18 mouse cellular contexts compared by ENCODE assay signal in the genomic region with DNA sequence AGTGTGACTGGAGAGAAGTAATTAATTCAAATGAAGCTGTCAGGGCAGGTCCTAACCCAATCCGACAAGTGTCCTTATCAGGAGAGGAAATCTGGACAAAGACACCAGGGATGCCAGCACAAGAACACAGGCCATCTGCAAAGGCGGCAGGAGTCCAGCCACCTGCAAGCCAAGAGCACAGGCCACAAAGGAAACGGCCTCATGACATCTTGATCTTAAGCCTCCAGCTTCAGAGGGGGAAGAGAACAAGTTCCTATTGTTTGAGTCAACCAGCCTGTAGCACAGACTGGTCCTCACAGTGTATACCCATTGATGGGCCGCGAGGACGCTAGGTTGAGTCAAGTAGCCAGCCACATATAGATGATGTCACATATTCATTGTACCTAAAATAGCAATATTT.
DNase-seq lines count a peak whose midpoint lies in the region; ATAC-seq and TF ChIP-seq lines count a peak whose summit lies in the region.
"Had no signal": no experiment of that assay in that cellular context is flagged by ENCODE, and none has a peak within 500 bp of the region (broad histone marks: within the 10 kb centered on the region; RNA-seq: fewer than 3 reads in every experiment).

No protein-coding gene starts in this region.

- 75% methylated on average over 6 of the region's 6 CpGs for WGBS in stomach, postnatal 0 days

- intact Hi-C loops in left cerebral cortex, postnatal 4 days (cut with DNase I) = no loop called here

- H3K4me2 ChIP-seq in stomach, postnatal 0 days (replicated peaks; ENCODE audit: low read depth) = no peak overlapping the region
- H3K4me2 ChIP-seq: forebrain, embryonic 12.5 days; kidney, embryonic 15.5 days; liver, embryonic 12.5 days; lung, embryonic 14.5 days had no signal

- H3K4me3 ChIP-seq in stomach, postnatal 0 days (ENCODE audit: low read depth, low read length) = no peak overlapping the region
- H3K4me3 ChIP-seq: forebrain, embryonic 12.5 days; kidney, embryonic 15.5 days; liver, embryonic 12.5 days had no signal

- no peak overlapping the region for H3K9ac ChIP-seq in stomach, postnatal 0 days (ENCODE audit: low read length)
- H3K9ac ChIP-seq: forebrain, embryonic 12.5 days; kidney, embryonic 15.5 days; liver, embryonic 12.5 days; lung, embryonic 14.5 days had no signal

- no peak overlapping the region for H3K27ac ChIP-seq in stomach, postnatal 0 days (replicated peaks)
- H3K27ac ChIP-seq: forebrain, embryonic 12.5 days; kidney, embryonic 15.5 days; liver, embryonic 12.5 days had no signal

- ATAC-seq in stomach, postnatal 0 days (ENCODE audit: low FRiP score, low TSS enrichment) = no peak
- ATAC-seq: inflammation-experienced regulatory T-cells, adult 6 months; liver, embryonic 12.5 days had no signal

- H3K9me3 ChIP-seq in stomach, postnatal 0 days (ENCODE audit: control insufficient read depth, low read length) = no peaks in the 10 kb centered on the region
- H3K9me3 ChIP-seq: forebrain, embryonic 12.5 days; kidney, embryonic 15.5 days; liver, embryonic 12.5 days had no signal

- no peak for TF ChIP-seq EP300 in stomach, postnatal 0 days (optimal IDR thresholded peaks at IDR 0.05)

- peak; percentile 29 for DNase-seq in embryo, embryonic 10.5 days (ENCODE audit: low spot score)
- DNase-seq in embryo, embryonic 9.5 days (ENCODE audit: extremely low spot score) = no peak
- DNase-seq in left cerebral cortex, postnatal 4 days = peak; percentile 43
- DNase-seq in left cerebral cortex, adult 11 months (ENCODE audit: low spot score) = no peak
- peak; percentile 90 for DNase-seq in brain, adult 2 months (ENCODE audit: low read depth, low spot score)
- DNase-seq in cerebellum, postnatal 10 days = peak; percentile 69 to 75
- DNase-seq in spleen, postnatal 4 days (ENCODE audit: low spot score in 2 of 2) = no peak
- DNase-seq in stomach, postnatal 0 days (ENCODE audit: low spot score) = no peak
- DNase-seq: adrenal gland, adult 2 months; gastrocnemius, postnatal 36 days; lung, embryonic 14.5 days; right cerebral cortex, postnatal 25 days; thymus, postnatal 36 days had no signal

- H3K27me3 ChIP-seq in stomach, postnatal 0 days (ENCODE audit: control insufficient read depth, insufficient read depth, low read length) = no peaks in the 10 kb centered on the region
- H3K27me3 ChIP-seq: CH12.LX; forebrain, embryonic 12.5 days; kidney, embryonic 15.5 days; liver, embryonic 12.5 days had no signal

- no peaks in the 10 kb centered on the region for H3K4me1 ChIP-seq in stomach, postnatal 0 days (replicated peaks; ENCODE audit: control insufficient read depth, insufficient read depth)

- no peak for TF ChIP-seq CTCF in stomach, postnatal 0 days (IDR thresholded peaks at IDR 0.05; ENCODE audit: low read depth)

- no peaks in the 10 kb centered on the region for H3K36me3 ChIP-seq in stomach, postnatal 0 days (ENCODE audit: control insufficient read depth, insufficient read depth, low read length)
- H3K36me3 ChIP-seq: forebrain, embryonic 12.5 days; kidney, embryonic 15.5 days; liver, embryonic 12.5 days had no signal

Comparison
In these comparisons a context has a peak if more than half of its experiments do, and no peak if none do; other contexts are left out.
1. DNase-seq: peak in embryo, embryonic 10.5 days (single experiment), left cerebral cortex, postnatal 4 days (single experiment), brain, adult 2 months (single experiment) and cerebellum, postnatal 10 days (2 of 2); none in embryo, embryonic 9.5 days (single experiment), left cerebral cortex, adult 11 months (single experiment), spleen, postnatal 4 days (0 of 2) and stomach, postnatal 0 days (single experiment).